Mouse (Mus musculus) layer of hippocampus, adult 9-10 months (tissue): ENCODE measurements around the gene Best1.
A peak's percentile ranks its signal among the peaks of the same experiment; 100 is the strongest.

ENCODE experiments used
- DNase-seq: peaks from one replicate; pipeline ENCODE4 v3.0.0; 2022; ENCODE audit warnings: low spot score

Best1 gene

DNA sequence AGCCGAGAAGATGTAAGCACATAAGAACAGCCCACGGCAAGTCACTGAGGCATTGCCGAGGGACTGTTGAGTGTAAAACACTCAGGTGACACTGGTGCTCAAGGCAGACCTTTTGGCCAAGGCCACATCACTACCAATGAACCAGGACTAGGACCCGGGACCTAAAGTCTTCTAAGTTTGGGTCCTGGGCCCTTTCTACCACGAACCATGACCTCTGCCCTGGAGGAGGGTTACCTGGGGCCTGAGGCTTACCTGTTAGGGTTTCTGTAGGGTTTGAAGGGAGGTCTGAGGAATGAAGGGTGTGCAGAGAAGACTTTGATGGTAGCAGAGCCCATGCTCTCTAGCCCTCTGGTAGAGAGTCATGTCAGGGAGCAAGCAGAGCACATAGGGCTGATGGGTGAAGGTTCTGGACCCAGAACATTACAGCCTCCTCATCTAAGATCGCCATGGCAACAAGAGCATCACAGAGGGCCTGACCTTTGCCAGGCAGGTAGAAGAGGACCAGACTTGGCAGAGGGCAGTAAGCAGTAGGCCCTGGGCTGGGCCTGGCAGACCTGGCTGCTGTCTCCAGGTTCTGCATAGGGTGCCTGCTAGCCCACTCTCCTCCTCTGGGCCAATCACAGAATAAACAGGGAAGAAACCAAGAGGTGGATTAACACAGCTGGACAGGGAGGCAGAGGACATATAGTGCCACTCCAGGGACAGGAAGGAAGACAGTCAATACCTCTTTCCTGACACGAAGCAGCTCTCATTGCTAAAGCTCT, at the start of gene Best1, which contains the start of gene Rab3il1:
Gene Best1 (minus strand): TSS at position 428 of the 764 bp plus-strand sequence.
Gene Rab3il1 (plus strand): TSS at position 464 of the 764 bp plus-strand sequence.
- DNase-seq: no peak

DNA sequence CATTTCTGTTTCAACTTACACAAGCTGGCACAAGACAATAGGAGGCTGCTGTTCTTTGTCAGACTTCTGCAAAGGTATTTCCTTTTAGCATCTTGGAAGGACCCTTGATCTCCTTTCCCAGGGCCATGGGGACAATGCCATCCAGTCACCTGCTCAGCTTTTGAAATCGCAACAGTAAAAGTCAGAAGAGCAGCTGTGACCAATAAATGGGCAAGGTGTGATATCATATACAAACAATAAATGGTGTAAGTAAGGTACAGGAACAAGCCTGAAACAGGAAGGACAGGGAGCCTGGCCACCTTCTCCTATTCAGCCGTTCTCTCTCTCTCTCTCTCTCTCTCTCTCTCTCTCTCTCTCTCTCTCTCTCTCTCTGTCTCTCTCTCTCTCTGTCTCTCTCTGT, 49.0 kb upstream of the Best1 start:
- DNase-seq: no peak

DNA sequence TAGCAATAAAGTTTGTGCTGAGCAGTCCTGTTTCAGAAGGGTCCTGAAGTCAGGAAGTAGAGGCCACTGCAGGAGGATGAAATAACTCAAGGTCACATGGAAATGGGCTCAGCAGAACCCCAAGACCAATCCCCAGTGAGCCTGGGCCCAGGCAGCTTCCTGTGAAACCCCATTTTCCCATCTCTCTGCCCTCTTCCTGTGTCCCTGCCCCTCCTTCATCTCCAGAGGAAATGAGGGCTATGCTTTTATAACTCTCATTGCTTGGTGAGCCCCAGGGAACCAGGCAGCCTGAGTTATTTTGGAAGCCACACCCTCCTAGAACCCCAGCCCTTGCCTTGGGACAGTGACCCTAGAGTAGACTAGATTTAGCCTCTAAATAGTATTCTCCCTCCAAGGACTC, 48.1 kb upstream of the Best1 start:
- no peak for DNase-seq

DNA sequence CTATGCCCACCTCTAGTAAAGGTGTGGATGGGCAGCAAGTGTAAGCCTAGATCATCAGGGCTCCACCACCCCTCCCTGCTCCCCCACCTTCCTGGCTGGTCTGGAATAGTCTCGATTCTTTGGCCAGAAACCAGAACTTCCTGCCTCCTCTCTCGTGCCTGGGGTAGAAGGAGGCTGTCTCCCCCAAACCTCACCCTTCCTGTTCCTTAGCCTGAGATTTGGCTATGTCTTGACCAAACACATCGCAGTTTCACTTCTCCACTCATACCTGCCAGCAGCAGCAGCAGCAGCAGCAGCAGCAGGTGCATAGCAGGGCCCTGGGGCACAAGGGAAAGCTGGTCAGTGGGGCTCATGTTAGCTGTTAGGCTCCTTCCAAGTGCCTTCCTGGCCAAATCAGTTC, 45.5 kb upstream of the Best1 start:
- DNase-seq: no peak

DNA sequence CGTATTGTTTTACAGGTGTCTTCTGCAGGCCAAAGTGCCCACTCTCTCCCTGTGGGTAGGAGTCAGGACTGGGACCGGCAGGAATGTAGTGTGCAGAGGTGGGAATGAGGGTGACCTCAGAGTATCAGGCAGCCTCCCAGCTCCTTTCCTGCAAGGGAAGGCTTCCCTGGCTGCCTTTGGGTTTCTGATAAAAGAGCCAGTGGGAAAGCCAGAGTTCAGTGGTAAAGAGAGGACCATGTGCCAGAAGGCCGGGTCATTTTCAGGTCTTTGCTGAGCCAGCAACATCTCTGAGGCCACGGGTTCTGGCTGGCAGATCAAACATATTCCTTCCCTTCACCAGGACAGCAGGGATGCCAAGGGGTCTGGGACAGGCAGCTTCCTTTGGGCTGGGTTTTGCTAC, 44.9 kb upstream of the Best1 start:
- DNase-seq: no peak

DNA sequence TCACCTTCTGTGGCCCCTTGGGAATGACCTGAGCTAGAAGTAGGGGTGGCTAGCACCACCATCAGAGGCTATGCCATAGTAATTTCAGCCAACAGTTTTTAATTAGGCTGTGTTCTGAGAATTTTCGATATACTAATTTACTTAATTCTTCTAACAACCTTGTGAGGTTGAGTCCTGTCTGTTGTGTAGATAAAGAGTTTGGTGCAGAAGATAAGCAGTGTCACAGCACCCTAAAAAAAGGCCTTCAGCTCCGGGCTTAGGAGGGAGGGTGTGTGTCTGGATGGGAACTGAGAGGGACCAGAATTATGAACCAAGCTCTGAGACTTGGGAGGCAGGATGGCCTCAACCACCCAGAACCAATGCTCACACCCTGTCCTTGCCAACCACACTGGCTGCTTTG, 44.3 kb upstream of the Best1 start:
- DNase-seq: no peak

DNA sequence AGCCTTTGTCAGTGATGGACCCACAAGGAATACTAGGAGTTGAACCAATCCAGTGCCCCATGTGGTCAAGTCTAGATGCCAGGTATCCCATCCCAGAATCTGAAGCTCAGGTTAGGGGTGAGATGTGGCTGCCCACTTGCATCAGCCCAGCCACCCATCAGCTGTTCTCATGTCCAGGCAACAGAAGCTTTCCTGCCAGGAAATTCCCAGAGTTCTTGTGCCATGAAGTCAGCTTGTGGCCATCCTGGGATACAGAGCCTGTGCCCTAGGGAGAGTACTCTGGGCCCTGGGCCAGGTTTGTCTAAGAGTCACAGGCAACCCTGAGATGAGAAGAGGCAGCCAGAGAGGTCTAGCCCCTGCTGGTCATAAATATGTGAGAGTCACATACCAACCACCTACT, 42.2 kb upstream of the Best1 start:
- no peak for DNase-seq

DNA sequence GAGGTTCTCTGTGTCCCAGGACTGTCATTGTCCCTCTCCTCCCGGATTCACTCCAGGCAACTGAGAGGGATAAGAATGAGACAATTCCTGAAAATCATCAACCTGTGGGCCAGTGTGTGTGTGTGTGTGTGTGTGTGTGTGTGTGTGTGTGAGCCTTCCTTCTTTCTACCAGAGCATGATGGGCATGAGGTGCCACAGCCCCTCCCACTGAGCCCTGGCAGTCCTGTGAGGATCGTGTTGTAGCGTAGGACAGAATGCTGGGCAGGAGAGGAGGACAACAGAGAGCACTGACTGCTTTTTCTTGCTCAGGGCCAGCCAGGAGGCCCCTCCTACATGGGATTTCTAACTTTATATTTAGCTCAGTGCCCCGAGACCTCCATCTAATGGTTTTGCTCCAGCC, 41.4 kb upstream of the Best1 start:
- DNase-seq: no peak

DNA sequence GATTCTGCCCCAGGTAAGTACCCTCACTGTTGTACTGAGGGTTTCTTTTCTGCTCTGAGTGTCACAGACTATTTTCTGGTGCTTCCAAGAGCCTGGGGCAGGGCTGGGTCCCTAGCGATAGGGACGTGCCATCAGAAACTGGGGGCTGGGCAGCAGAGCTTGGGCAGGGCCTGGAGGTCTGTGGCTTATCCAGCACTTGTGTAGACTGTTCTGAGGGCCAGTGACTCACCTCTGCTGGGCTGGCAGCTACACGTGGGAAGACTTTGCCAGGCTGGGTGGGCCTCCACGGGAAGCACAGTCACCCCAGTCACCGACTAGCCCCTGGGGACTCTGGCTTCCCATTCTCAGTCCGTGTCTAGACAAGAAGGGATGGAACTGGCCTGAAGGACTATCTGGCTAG, 40.8 kb upstream of the Best1 start:
- no peak for DNase-seq

DNA sequence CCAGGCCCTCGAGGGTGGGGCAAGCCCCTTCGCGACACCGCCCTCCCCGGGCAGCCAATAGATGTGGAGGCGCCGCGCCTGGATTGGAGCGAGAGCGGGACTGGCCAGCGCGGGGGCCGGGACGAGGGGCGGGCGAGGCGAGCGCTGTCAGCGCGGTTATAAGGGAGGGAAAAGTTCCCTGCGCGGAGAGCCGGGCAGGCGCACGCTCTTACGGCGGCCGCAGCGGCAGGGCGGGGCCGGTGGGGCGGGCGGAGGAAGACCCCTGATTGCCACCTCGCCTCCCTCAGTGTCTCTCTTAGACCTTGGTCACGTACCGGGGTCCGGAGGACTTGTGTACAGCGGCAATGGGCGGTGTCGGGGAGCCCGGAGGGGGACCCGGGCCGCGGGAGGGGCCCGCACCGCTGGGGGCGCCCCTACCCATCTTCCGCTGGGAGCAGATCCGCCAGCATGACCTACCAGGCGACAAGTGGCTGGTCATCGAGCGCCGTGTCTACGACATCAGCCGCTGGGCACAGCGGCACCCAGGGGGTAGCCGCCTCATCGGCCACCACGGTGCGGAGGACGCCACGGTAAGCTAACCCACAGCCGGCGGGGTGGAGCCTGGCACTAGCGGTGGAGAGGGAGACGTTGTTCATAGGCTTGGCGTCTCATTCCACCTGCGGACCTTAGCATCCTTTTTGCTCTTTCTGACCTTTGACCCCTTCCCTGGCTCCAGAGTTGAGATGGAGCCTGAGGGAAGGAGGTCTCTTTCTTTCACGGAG, 40.1 kb upstream of the Best1 start, which contains the start of gene Fads3:
Gene Fads3 (plus strand): TSS at position 182 of the 761 bp plus-strand sequence.
- DNase-seq: no peak

DNA sequence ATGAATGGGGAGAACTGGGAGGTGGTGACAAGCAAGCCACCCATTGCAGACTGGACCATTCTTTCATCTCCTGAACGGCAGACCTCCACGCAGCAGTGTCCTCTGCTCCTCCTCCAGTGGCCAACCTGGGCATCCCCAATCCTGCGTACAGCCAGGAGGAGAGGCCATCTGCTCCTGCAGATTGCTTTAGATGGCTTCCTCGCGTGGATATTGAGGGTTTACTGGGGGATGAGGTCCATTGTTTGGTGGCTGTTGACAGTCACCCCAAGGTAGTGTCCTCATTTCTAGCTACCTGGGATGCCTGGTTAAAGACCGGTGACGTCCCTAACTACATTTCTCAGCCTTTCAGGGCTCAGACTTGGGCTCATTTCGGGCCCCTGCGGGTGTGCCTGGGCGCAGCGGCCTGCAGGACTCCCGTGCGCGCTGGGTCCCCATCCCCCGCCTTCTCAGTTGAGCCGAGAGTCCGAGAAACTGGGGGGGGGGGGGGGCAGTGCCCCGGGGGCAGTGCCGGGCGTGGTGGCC, 39.5 kb upstream of the Best1 start:
- DNase-seq: no peak

DNA sequence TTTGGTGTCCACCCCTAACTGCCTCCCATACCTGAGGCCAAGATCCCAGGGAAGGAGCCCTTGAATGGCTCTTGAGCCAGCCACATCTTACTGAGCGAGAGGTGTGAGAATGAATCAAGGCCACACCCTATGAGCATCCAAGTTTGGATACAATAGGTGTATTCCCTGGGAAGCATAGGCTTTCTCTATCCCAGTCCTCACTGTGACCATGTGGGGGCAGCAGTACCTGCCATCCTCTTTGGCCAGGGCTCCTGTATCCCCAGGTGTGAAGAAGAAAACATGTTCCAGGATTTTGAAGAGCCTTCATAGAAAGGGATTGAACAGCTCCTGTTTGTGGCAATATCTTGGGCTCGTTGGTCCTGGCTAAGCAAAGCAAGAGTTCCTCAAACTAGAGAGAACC, 38.2 kb upstream of the Best1 start:
- no peak for DNase-seq

DNA sequence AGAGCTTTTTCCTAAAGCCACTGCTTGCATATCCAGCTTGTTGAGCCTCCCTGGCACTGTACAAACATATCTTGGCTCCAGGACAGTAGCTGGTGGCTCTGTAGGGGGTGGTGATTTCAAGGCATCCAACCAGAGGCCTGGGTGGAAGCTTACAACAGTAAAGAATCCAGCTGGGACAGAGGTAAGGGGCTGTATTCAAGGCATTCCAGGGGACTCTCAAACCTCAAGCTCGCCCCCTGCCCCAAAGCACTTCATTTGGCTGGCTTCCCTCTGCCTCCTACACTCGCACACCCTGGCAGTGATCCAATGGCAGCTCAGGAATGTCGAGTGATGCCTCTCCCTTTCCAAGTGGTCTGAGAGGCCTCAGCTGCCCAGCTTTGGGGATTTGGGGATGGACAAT, 37.5 kb upstream of the Best1 start:
- no peak for DNase-seq

DNA sequence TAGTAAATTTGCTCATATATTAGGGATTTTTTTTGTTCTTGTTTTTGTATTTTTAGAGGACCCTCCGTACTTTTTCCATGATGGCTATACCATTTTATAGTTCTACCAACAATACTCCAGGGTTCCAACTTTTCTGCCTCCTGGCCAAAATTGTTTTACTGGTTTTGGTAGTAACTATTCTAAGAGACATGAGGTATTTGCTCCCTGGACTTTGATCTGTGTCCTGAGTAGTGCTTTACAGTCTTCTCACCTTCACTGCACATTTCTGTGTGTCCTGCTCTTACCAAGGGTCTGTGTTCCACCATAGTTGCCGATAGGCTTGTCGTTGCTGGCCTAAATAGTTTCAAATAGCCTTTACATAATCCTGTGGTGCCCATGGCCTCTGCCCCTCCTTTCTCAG, 36.9 kb upstream of the Best1 start:
- DNase-seq: no peak

DNA sequence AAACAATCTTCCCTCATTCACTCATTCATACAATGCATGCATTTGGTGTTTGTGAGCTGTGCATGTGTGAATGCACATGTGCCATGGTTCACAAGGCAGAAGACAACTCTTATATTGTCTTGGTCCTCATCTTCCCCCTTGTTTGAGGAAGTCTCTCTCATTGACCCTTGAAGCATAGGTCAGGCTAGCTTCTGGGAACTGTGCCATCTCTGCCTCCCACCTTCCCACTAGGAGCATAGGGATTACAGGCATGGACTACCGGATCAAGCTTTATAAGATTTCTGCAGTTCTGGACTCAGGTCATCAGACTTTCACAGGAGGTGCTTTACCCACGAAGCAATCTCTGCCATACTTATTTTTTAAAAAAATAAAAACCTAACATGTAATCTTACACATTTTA, 36.1 kb upstream of the Best1 start:
- no peak for DNase-seq

DNA sequence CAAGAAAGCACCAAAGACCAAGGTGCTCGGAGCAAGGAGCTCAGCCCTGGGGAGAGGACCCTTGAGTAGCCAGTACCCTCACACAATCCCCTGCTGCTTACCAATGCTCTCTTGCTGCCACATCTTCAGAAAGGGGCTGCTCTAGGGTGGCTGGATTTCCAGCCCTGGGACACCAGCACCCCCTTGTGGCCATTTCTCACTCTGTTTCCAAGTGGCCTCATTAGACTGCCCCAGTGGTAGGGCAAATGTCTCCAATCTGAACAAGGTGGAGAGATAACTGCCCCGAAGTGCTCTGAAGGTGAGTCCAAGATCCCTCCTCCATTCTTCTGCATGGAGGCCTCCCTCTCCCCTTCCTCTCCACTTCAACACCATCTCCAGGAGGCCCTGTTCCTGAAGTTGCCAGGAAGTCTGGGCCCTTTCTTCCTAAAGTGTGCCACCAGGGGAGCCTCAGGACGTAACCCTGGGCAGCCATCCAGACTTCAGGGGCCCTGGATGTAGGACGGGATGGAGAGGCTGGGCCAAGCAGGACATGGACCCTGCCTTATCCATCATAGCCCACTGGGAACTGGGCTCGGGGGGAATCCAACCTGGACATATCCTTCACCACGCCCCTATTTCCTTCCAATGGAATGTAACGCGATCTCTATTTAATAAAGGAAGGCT, 33.5 kb upstream of the Best1 start:
- DNase-seq: peak; percentile 64

DNA sequence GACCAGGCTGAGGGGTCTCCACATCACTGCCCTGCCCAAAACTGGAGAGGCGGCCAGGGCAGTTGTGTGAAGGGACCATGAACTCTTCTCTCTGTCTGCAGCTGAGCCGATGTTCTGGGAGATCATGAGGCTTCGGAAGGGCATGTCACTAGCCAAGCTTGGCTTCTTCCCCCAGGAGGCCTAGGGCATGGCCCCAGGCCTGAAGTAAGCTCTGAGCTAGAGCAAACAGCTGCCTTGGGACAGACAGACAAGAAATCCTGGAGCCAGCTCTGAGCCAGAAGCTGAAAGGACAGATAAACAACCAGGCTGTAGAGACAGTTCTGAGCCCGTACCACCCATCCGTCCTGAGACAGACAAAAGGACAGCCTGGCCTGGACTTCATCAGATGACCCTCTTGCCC, 32.9 kb upstream of the Best1 start:
- DNase-seq: no peak

DNA sequence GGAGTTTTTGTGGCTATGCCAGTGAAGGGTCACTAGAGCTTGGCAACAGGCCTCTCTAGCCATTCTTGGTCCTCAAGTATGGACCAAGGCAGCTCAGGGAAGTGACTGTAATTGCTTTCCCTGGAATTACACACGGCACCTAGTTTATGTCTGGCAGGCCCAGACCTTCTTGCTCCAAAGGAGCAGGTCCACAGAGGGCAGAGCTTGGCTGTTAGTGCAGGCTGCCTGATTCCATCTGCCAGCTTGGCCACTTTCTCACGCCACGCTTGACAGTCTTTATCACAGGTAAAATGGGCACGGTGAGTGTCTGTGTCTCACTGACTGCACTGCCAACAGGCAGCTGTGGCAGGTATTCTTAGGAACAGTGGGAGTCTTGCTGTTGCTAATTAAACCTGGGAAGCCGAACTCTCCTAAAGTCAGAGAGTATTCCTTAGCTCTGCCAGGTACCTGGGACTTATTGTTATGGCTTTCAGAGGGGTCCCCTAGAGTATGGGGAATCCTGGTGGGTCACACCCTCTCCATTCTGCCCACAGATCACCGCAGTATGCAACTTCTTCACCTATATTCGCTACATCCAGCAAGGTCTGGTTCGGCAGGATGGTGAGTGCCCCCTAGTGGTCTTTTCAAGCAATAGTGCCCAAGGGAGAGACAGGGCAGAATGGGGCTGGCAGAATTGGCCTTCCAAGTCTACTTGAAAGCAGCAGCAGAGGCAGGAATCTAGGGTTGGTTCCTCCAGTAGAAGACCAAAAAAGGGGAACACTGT, 32.0 kb upstream of the Best1 start:
- DNase-seq: no peak

DNA sequence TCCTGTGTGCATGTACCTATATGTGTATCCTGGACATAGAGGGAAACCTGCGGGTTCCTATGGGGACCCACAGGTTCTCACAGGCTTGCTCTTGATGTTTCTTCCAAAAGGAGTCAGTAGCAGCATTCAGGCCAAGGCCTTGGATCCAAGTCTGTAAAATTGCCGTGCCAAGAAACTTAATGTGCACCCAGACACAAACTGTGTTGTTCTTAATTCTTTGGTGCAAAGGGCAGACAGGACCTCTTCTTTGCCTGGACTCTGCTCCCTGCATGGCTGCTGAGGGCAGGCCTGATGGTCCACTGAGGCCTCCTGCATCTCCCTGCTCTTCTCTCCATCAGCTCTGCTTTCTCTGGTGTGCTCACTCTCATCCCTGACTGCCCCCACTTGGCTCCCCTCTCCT, 28.3 kb upstream of the Best1 start:
- no peak for DNase-seq

DNA sequence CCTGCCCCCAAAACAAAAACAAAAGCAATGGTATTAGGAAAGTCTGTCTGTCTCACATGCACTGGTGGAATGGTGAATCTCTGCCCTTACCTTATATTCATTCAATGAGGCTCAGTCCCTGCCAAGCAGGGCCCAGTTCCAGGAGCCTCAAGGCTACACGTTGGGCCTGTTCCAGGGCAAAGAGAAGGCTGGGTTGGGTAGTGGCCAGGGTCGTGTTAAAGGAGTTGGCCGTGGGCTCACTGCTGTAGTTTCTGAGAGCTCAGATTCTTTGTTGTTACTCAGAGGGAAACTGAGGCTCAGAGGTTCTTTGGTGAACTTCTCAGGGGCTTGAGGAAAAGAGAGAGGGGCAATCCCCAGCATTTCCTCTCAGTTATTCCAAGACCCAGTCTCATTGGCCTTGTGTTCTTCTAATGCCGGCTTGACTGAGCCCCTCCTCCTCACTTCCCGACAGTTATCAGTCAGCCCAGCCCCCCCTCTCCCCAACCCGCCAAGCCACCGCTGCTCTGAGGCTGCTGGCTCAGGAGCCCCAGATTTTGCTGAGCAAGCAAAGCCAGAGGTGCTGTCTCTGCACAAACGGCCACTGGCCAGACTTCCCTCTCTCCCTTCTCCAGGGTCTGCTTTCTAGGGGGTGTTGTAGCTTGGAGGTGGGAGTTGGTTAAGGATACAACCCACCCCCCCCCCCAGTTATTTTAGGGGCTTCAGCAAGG, 23.9 kb upstream of the Best1 start:
- DNase-seq: no peak

DNA sequence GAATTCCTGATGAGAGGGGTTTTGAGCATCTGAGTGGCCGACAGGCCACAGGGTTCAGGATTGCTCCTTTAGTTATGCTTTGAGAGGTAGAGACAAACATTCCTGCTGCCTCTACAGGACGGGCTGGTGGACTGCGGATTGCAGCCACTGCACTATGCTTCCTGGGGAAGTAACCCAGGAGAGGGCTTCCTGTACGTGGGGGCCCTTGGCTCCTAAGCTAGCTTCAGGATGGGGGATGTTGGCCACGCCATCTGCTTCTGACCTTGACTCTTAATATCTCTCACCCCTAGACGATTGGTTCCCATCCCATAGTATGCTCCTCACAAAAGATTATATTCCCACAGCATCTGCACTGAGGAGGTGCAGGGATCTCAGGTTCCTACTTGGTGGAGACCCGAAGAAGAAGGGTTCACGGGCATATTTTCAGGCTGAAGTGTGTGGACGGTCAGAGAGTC, 21.9 kb upstream of the Best1 start:
- no peak for DNase-seq
